Mouse (Mus musculus) mouse embryonic stem cell (cell line): ENCODE results near the gene Olfr746.

Experiments
- in situ Hi-C, 2 experiments: fragments of 300-500 bp; cut with MboI; formaldehyde crosslinking; loops; 1 replicate in 1 of 2; 3 replicates in 1 of 2; pipeline ENCODE4 v1.14.3; 2019 to 2020; ENCODE audit warnings: low sequenced_read_pairs in 2 of 2, low pct_unique_long_range_greater_than_20kb in 1 of 2, mixed read lengths in 1 of 2; ENCODE audit not compliant: unreplicated experiment in 1 of 2

Olfr746 gene

DNA sequence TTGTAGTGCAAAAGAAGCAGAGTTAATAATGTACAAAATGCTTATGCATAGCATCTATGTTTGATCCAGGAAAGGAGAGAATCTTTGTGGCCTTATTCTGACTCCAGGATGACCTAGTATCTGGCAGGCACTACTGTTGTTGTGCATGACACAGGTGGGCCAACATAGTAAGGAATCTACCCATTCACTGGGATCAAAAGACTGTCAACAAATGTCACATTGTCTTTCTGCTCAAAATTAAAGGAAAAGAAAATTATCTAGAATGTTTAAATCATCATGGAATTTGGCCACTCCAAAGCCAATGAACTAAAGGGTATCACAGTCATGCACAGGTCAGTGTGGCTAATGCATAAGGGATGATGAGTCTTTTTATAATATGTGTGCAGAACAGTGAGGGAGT is at the start of gene Olfr746:
Gene Olfr746, plus strand, starts transcription at position 301 of the 400 bp plus-strand sequence.
- in situ Hi-C loops = no loop called here

DNA sequence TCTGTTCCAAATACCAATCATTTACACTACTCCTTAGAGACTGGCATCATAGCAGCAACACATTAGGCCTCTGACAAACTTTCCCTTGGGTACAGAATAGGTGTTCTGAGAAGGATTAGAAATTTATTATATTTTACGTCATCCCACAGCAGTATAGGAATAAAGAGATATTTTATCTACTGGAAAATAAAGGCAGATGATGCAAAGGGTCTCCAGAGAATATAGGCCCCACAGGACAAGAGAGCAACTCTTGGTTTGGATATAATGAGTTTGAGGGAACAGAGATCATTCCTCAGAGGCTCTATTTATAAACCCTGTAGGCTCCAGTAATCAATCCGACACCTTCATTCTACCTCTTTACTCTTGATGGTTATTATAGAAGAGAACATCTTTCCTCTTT is 32.3 kb upstream of the Olfr746 start, which contains the start of gene Olfr744:
Gene Olfr744, plus strand, starts transcription at position 301 of the 400 bp plus-strand sequence.
- in situ Hi-C loops = no loop called here

DNA sequence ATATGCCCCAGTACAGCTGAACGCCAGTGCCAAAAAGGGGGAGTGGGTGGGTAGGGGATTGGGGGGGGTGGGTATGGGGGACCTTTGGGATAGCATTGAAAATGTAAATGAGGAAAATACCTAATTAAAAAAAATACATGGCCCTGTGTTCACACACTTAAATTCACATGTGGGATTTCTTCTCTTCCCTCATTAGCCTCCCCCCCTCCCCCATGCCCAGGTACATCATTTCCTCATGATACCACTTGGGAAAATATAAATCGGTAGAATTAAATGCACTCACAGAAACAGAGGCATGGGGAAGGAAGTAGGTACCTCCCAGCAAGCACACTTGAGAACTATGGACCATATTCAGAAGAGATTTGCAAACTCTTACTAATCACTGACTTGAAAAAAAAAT is 7.8 kb upstream of the Olfr746 start, which contains the start of gene Olfr745:
Gene Olfr745, plus strand, starts transcription at position 301 of the 400 bp plus-strand sequence.
- in situ Hi-C loops = no loop called here

DNA sequence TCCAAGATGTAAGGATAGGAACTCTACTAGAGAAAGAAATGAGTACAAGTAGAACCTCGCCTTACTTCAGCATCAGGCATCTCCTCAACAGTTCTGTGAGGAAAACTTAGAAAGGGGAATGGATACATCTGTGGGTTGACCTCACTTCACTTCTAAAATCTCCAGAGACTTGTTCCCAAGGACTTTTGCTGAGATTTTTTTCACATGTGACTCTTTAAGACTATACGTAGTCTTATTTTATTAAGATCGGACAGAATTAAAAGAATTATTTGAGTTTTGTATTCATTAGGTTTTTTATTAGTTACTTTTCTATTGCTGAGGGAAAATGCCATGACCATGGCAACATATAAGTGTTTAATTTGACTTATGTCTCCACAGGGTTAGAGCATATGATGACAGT is 46.2 kb downstream of the Olfr746 start, which contains the start of gene Olfr747:
Gene Olfr747, minus strand, starts transcription at position 101 of the 400 bp plus-strand sequence.
- in situ Hi-C loops = no loop called here
